Mouse (Mus musculus) gastrocnemius, adult 2 months (tissue): Measurements from ENCODE around the gene Gmppa. TPM values are rescaled to one million over a fixed set of nuclear protein-coding genes. Genes with fewer than 3 reads are reported as not detected.

Experiments used
- DNase-seq: peaks from one replicate; pipeline ENCODE4 v3.0.0; 2022
- H3K27ac ChIP-seq: fragments of 200-600 bp; 2 replicates; pipeline ENCODE4 v1.8.1; 2022; ENCODE audit warnings: mild to moderate bottlenecking
- H3K4me3 ChIP-seq: fragments of 200-600 bp; 2 replicates; pipeline ENCODE4 v1.8.1; 2022; ENCODE audit warnings: mild to moderate bottlenecking, moderate library complexity
- CTCF ChIP-seq: fragments of 200-600 bp; IDR thresholded peaks from 2 replicates; pipeline ENCODE4 v1.8.1; 2022; ENCODE audit warnings: antibody characterized with exemption, mild to moderate bottlenecking, moderate library complexity
- intact Hi-C: fragments of 180-260 bp; cut with DNase I; formaldehyde crosslinking; loops from one replicate; pipeline ENCODE4 v1.15.1; 2025
- total RNA-seq, 2 experiments: library from RNA; stranded (reverse); gene quantifications; 2 replicates each; pipeline ENCODE4 v1.2.3; 2021

Gene Gmppa
- total RNA-seq, 2 experiments from 2014 or later = 41.1 to 42.7 TPM

GRCm38 (mm10) chr1:75438782-75439181 is 3.1 kb downstream of the Gmppa start:
- TF ChIP-seq CTCF = no peak
- intact Hi-C loops = no loop called here
- no peak for DNase-seq
- no peak overlapping the region for H3K27ac ChIP-seq
- no peak overlapping the region for H3K4me3 ChIP-seq

GRCm38 (mm10) chr1:75440661-75441060 is 4.9 kb downstream of the Gmppa start:
- intact Hi-C loops = no loop called here
- no peak for DNase-seq
- H3K27ac ChIP-seq = no peak overlapping the region
- no peak for TF ChIP-seq CTCF
- no peak overlapping the region for H3K4me3 ChIP-seq

- Histone ChIP-seq H3K4me3 (no peak overlapping the region), H3K27ac (no peak overlapping the region)
- TF ChIP-seq CTCF = no peak
- no peak for DNase-seq
- intact Hi-C loops = no loop called here
Observed at GRCm38 (mm10) chr1:75441471-75441996, 5.8 kb downstream of the Gmppa start.

- H3K27ac ChIP-seq = no peak overlapping the region
- H3K4me3 ChIP-seq = no peak overlapping the region
- intact Hi-C loops = no loop called here
- no peak for TF ChIP-seq CTCF
- DNase-seq = no peak
Observed at GRCm38 (mm10) chr1:75442171-75442570, 6.4 kb downstream of the Gmppa start.

GRCm38 (mm10) chr1:75442811-75443210 is 7.1 kb downstream of the Gmppa start:
- no peak for TF ChIP-seq CTCF
- no peak overlapping the region for H3K27ac ChIP-seq
- no peak for DNase-seq
- intact Hi-C loops = no loop called here
- no peak overlapping the region for H3K4me3 ChIP-seq

GRCm38 (mm10) chr1:75443247-75444024 is 7.7 kb downstream of the Gmppa start:
- no peak for TF ChIP-seq CTCF
- intact Hi-C loops = no loop called here
- Histone ChIP-seq H3K4me3 (no peak overlapping the region), H3K27ac (no peak overlapping the region)
- no peak for DNase-seq

- DNase-seq = no peak
- intact Hi-C loops = no loop called here
- Histone ChIP-seq H3K4me3 (no peak overlapping the region), H3K27ac (no peak overlapping the region)
- no peak for TF ChIP-seq CTCF
Observed at GRCm38 (mm10) chr1:75444208-75444607, 8.5 kb downstream of the Gmppa start.

- no peak for TF ChIP-seq CTCF
- Histone ChIP-seq H3K4me3 (no peak overlapping the region), H3K27ac (no peak overlapping the region)
- DNase-seq = no peak
- intact Hi-C loops = loop anchor here (1.0 to 5.0 kb wide), 2 partner anchors 22 to 103 kb away; no protein-coding TSS in a partner anchor
Observed at GRCm38 (mm10) chr1:75445141-75445701, 9.5 kb downstream of the Gmppa start.

- peak; percentile 87 for DNase-seq
- no peak overlapping the region for H3K27ac ChIP-seq
- peak overlapping the region; percentile 51 for H3K4me3 ChIP-seq
- intact Hi-C loops = loop anchor here (1.0 to 5.0 kb wide), 2 partner anchors 21 to 104 kb away; no protein-coding TSS in a partner anchor
- peak; percentile 100; the same call in 1 of the 2 replicates for TF ChIP-seq CTCF
Observed at GRCm38 (mm10) chr1:75445751-75446611, 10.3 kb downstream of the Gmppa start.

GRCm38 (mm10) chr1:75446656-75447055 is 10.9 kb downstream of the Gmppa start:
- no peak overlapping the region for H3K27ac ChIP-seq

GRCm38 (mm10) chr1:75447265-75448051 is 11.7 kb downstream of the Gmppa start:
- no peak overlapping the region for H3K27ac ChIP-seq
- peak overlapping the region; percentile 19 for H3K4me3 ChIP-seq
- peak; percentile 48 for DNase-seq
- intact Hi-C loops = loop anchor here (5.0 kb wide), 1 partner anchor 105 kb away; no protein-coding TSS in a partner anchor
- no peak for TF ChIP-seq CTCF

More at GRCm38 (mm10) chr1:75446656-75447055, 10.9 kb downstream of the Gmppa start:
- TF ChIP-seq CTCF = no peak
- intact Hi-C loops = loop anchor here (5.0 kb wide), 1 partner anchor 104 kb away; no protein-coding TSS in a partner anchor
- no peak overlapping the region for H3K4me3 ChIP-seq
- no peak for DNase-seq

- H3K4me3 ChIP-seq = no peak overlapping the region
- intact Hi-C loops = loop anchor here (5.0 kb wide), 1 partner anchor 106 kb away; no protein-coding TSS in a partner anchor
- TF ChIP-seq CTCF = no peak
- DNase-seq = no peak
- no peak overlapping the region for H3K27ac ChIP-seq
Observed at GRCm38 (mm10) chr1:75448052-75448431, 12.3 kb downstream of the Gmppa start.
